Mouse (Mus musculus) embryonic facial prominence, embryonic 14.5 days (tissue): ENCODE results near the gene Nacc2. TPM values are rescaled to one million over a fixed set of nuclear protein-coding genes. Genes with fewer than 3 reads are reported as not detected.

Experiments used
- ATAC-seq: fragments of 200-750 bp; cut with Nextera tagmentation; 2 replicates; pipeline ENCODE4 v1.8.0; 2017; ENCODE audit warnings: low read depth, moderate number of reproducible peaks, moderate TSS enrichment
- DNase-seq: peaks from one replicate; pipeline ENCODE4 v3.0.0-alpha.2; 2015; ENCODE audit warnings: low spot score
- H3K27ac ChIP-seq: fragments of 300-500 bp; sonication (generic); replicated peaks from 2 replicates; pipeline ENCODE4 v1.5.1; 2014; ENCODE audit warnings: low read depth, mild to moderate bottlenecking, low read length, moderate library complexity
- H3K27me3 ChIP-seq: fragments of 300-500 bp; sonication (generic); replicated peaks from 2 replicates; pipeline ENCODE4 v1.6.1; 2014; ENCODE audit warnings: low read length; ENCODE audit not compliant: control insufficient read depth, insufficient read depth
- H3K36me3 ChIP-seq: fragments of 300-500 bp; sonication (generic); 2 replicates; pipeline ENCODE4 v1.6.1; 2014; ENCODE audit warnings: low read length, mixed read lengths; ENCODE audit not compliant: control insufficient read depth, insufficient read depth
- H3K4me1 ChIP-seq: fragments of 300-500 bp; sonication (generic); 2 replicates; pipeline ENCODE4 v1.6.1; 2014; ENCODE audit warnings: antibody characterized with exemption, low read length; ENCODE audit not compliant: control insufficient read depth, insufficient read depth
- H3K4me2 ChIP-seq: fragments of 300-500 bp; sonication (generic); 2 replicates; pipeline ENCODE4 v1.6.1; 2014; ENCODE audit warnings: low read depth, mild to moderate bottlenecking, low read length, moderate library complexity, mixed read lengths
- H3K4me3 ChIP-seq: fragments of 300-500 bp; sonication (generic); 2 replicates; pipeline ENCODE4 v1.5.1; 2014; ENCODE audit warnings: low read depth, mild to moderate bottlenecking, low read length
- H3K9ac ChIP-seq: fragments of 300-500 bp; sonication (generic); 2 replicates; pipeline ENCODE4 v1.6.1; 2014; ENCODE audit warnings: low read depth, mild to moderate bottlenecking, low read length, moderate library complexity, mixed read lengths
- H3K9me3 ChIP-seq: fragments of 300-500 bp; sonication (generic); 2 replicates; pipeline ENCODE4 v1.6.1; 2016; ENCODE audit warnings: low read length; ENCODE audit not compliant: control insufficient read depth
- WGBS: fragments of 180-500 bp; shearing (Covaris S2); extraction: QIAGEN DNeasy Blood & Tissue Kit; methylation state at CpG from one replicate; pipeline ENCODE4 v1.1.7; 2014; 5-methylcytosine and 5-hydroxymethylcytosine counted together
- polyA plus RNA-seq: library from polyadenylated mRNA; unstranded; fragments of >200 nt; fragmentation: Nextera tagmentation; extraction: Ambion mirVana; gene quantifications from 2 replicates; pipeline ENCODE4 v1.2.1, GENCODE M21; 2014

The Nacc2 gene
- polyA plus RNA-seq, 1 experiment from 2014 or later = 8.9 TPM

GRCm38 (mm10) chr2:26022258-26022565 lies 100.8 kb downstream of the Nacc2 start:
- Histone ChIP-seq H3K36me3 (no peaks in the 10 kb centered on the region), H3K9me3 (no peaks in the 10 kb centered on the region), H3K9ac (no peak overlapping the region), H3K27ac (no peak overlapping the region), H3K27me3 (no peaks in the 10 kb centered on the region), H3K4me3 (no peak overlapping the region), H3K4me1 (peaks cover 9% of the 10 kb centered on the region), H3K4me2 (peak overlapping the region; percentile 51)
- DNase-seq (no peak), ATAC-seq (no peak)
- WGBS = 82% methylated on average over 8 of the region's 8 CpGs

GRCm38 (mm10) chr2:26021561-26022257 lies 101.3 kb downstream of the Nacc2 start, which contains the start of gene Ubac1:
Gene Ubac1, minus strand, starts transcription at chr2:26021747.
- no peaks in the 10 kb centered on the region for H3K36me3 ChIP-seq
- H3K9me3 ChIP-seq = no peaks in the 10 kb centered on the region
- no peaks in the 10 kb centered on the region for H3K27me3 ChIP-seq
- peak; percentile 93 for ATAC-seq
- H3K4me1 ChIP-seq = peaks cover 9% of the 10 kb centered on the region
- H3K27ac ChIP-seq = peak within 1 kb of the TSS; percentile 86
- H3K9ac ChIP-seq = peak within 1 kb of the TSS; percentile 75
- peak; percentile 96 for DNase-seq
- WGBS = 9% methylated on average over 37 of the region's 50 CpGs
- H3K4me3 ChIP-seq = peak within 1 kb of the TSS; percentile 89
- peak within 1 kb of the TSS; percentile 72 for H3K4me2 ChIP-seq

- peak overlapping the region; percentile 89 for H3K4me3 ChIP-seq
- peak overlapping the region; percentile 75 for H3K9ac ChIP-seq
- no peaks in the 10 kb centered on the region for H3K9me3 ChIP-seq
- peak overlapping the region; percentile 86 for H3K27ac ChIP-seq
- ATAC-seq (peak; percentile 20), DNase-seq (peak; percentile 31)
- peaks cover 5% of the 10 kb centered on the region for H3K36me3 ChIP-seq
- H3K4me2 ChIP-seq = peak overlapping the region; percentile 72
- 3% methylated on average over 31 of the region's 38 CpGs for WGBS
- H3K27me3 ChIP-seq = no peaks in the 10 kb centered on the region
- H3K4me1 ChIP-seq = peaks cover 9% of the 10 kb centered on the region
These were observed 102.1 kb downstream of the Nacc2 start for GRCm38 (mm10) chr2:26020714-26021560.

- H3K4me2 ChIP-seq = peak overlapping the region; percentile 72
- no peak overlapping the region for H3K27ac ChIP-seq
- no peak for ATAC-seq
- peaks cover 15% of the 10 kb centered on the region for H3K36me3 ChIP-seq
- peak overlapping the region; percentile 75; the same call in 1 of the 2 replicates for H3K9ac ChIP-seq
- H3K4me1 ChIP-seq = peaks cover 9% of the 10 kb centered on the region
- no peaks in the 10 kb centered on the region for H3K27me3 ChIP-seq
- H3K4me3 ChIP-seq = 0 out of 2 replicates have a peak overlapping the region, but pooled peaks have one; percentile 89
- WGBS = 81% methylated on average over 3 of the region's 3 CpGs
- no peaks in the 10 kb centered on the region for H3K9me3 ChIP-seq
- DNase-seq = no peak
These were observed 103.1 kb downstream of the Nacc2 start for GRCm38 (mm10) chr2:26019923-26020322.

GRCm38 (mm10) chr2:26017326-26017725 lies 105.7 kb downstream of the Nacc2 start:
- 71% methylated on average over 4 of the region's 4 CpGs for WGBS
- H3K9me3 ChIP-seq = no peaks in the 10 kb centered on the region
- no peak overlapping the region for H3K4me3 ChIP-seq
- ATAC-seq (no peak), DNase-seq (no peak)
- H3K27ac ChIP-seq = no peak overlapping the region
- H3K27me3 ChIP-seq = no peaks in the 10 kb centered on the region
- H3K36me3 ChIP-seq = peaks cover 39% of the 10 kb centered on the region
- H3K4me2 ChIP-seq = no peak overlapping the region
- peaks cover 9% of the 10 kb centered on the region for H3K4me1 ChIP-seq
- H3K9ac ChIP-seq = no peak overlapping the region

GRCm38 (mm10) chr2:26013674-26014073 lies 109.3 kb downstream of the Nacc2 start:
- Histone ChIP-seq H3K4me3 (no peak overlapping the region), H3K4me1 (no peaks in the 10 kb centered on the region), H3K9me3 (no peaks in the 10 kb centered on the region), H3K4me2 (no peak overlapping the region), H3K27me3 (no peaks in the 10 kb centered on the region), H3K36me3 (peaks cover 76% of the 10 kb centered on the region), H3K9ac (no peak overlapping the region), H3K27ac (no peak overlapping the region)
- 97% methylated on average over 3 of the region's 3 CpGs for WGBS
- no peak for ATAC-seq
- no peak for DNase-seq

- Histone ChIP-seq H3K4me3 (no peak overlapping the region), H3K36me3 (peaks cover 98% of the 10 kb centered on the region), H3K4me2 (no peak overlapping the region), H3K9me3 (no peaks in the 10 kb centered on the region), H3K27me3 (no peaks in the 10 kb centered on the region), H3K27ac (no peak overlapping the region), H3K4me1 (no peaks in the 10 kb centered on the region), H3K9ac (no peak overlapping the region)
- ATAC-seq (no peak), DNase-seq (no peak)
- WGBS = 79% methylated on average over 1 of the region's 1 CpGs
These were observed 111.6 kb downstream of the Nacc2 start for GRCm38 (mm10) chr2:26011420-26011819.
